Mouse (Mus musculus) heart, adult 2 months (tissue): ENCODE results near the gene Figla.

ENCODE experiments used
- CTCF ChIP-seq: fragments of 200-600 bp; IDR thresholded peaks from 2 replicates; pipeline ENCODE4 v1.8.1; 2022; ENCODE audit warnings: antibody characterized with exemption, mild to moderate bottlenecking, moderate library complexity
- POLR2A ChIP-seq: fragments of 200-500 bp; IDR thresholded peaks from 2 replicates; pipeline ENCODE4 v1.6.1; 2011; ENCODE audit warnings: mild to moderate bottlenecking, low read depth, low read length, control low read depth; ENCODE audit not compliant: insufficient read depth

- TF ChIP-seq POLR2A = no peak
- no peak for TF ChIP-seq CTCF
Observed at GRCm38 (mm10) chr6:86026632-86027292, 10.8 kb downstream of the Figla start.
